Mouse (Mus musculus) liver, embryonic 14.5 days (tissue): ENCODE measurements at regions not wholly inside any gene's neighbourhood (a gene's known extent, or its start where the extent isn't known, plus 50 kb on each side); places are given as distances from the start of the nearest gene placed in this dataset.
A peak's percentile ranks its signal among the peaks of the same experiment; 100 is the strongest.

Experiments used
- ATAC-seq: fragments of 200-750 bp; cut with Nextera tagmentation; 2 replicates; pipeline ENCODE4 v1.8.0; 2017; ENCODE audit warnings: moderate number of reproducible peaks, mild to moderate bottlenecking, moderate library complexity; ENCODE audit not compliant: insufficient read depth
- DNase-seq, 3 experiments: peaks; one replicate each; pipeline ENCODE4 v3.0.0-alpha.2; 2012 to 2013; ENCODE audit warnings: low read depth in 3 of 3, low spot score in 3 of 3
- H3K27ac ChIP-seq: fragments of 300-500 bp; sonication (generic); 2 replicates; pipeline ENCODE4 v1.5.1; 2014; ENCODE audit warnings: moderate library complexity, mild to moderate bottlenecking, control low read depth, inconsistent platforms
- H3K27me3 ChIP-seq: fragments of 300-500 bp; sonication (generic); 2 replicates; pipeline ENCODE4 v1.6.1; 2014; ENCODE audit warnings: mild to moderate bottlenecking, low read length, moderate library complexity; ENCODE audit not compliant: control insufficient read depth, insufficient read depth
- H3K36me3 ChIP-seq: fragments of 300-500 bp; sonication (generic); replicated peaks from 2 replicates; pipeline ENCODE4 v1.6.1; 2014; ENCODE audit warnings: low read depth; ENCODE audit not compliant: control insufficient read depth, insufficient read depth
- H3K4me1 ChIP-seq, 2 experiments: fragments of 200-500 bp in 1 of 2; fragments of 300-500 bp in 1 of 2; sonication (generic) in 1 of 2; replicated peaks; 2 replicates each; pipeline ENCODE4 v1.6.1; 2012 to 2014; ENCODE audit warnings: antibody characterized with exemption in 1 of 2, inconsistent platforms in 1 of 2, low read length in 1 of 2; ENCODE audit not compliant: control insufficient read depth in 2 of 2, insufficient read depth in 2 of 2
- H3K4me2 ChIP-seq: fragments of 300-500 bp; sonication (generic); 2 replicates; pipeline ENCODE4 v1.6.1; 2014; ENCODE audit warnings: low read depth, mild to moderate bottlenecking, control low read depth, moderate library complexity
- H3K4me3 ChIP-seq, 2 experiments: fragments of 200-500 bp in 1 of 2; fragments of 300-500 bp in 1 of 2; sonication (generic) in 1 of 2; 2 replicates each; pipeline ENCODE4 v1.5.1; 2012 to 2014; ENCODE audit warnings: low read depth in 2 of 2, low read length in 2 of 2, mild to moderate bottlenecking in 2 of 2, control low read depth in 1 of 2, inconsistent platforms in 1 of 2, moderate library complexity in 1 of 2; ENCODE audit not compliant: insufficient read depth in 1 of 2
- H3K9ac ChIP-seq: fragments of 300-500 bp; sonication (generic); replicated peaks from 2 replicates; pipeline ENCODE4 v1.6.1; 2014; ENCODE audit warnings: mild to moderate bottlenecking, control low read depth, moderate library complexity
- H3K9me3 ChIP-seq: fragments of 300-500 bp; sonication (generic); 2 replicates; pipeline ENCODE4 v1.6.1; 2016; ENCODE audit warnings: low read length, mixed read lengths; ENCODE audit not compliant: control insufficient read depth
- CTCF ChIP-seq: IDR thresholded peaks from 2 replicates; pipeline ENCODE4 v1.5.1; 2016; ENCODE audit warnings: antibody characterized with exemption, low read depth, control low read depth
- EP300 ChIP-seq: IDR thresholded peaks from 2 replicates; pipeline ENCODE4 v1.6.1; 2016; ENCODE audit warnings: antibody characterized with exemption, low read depth
- WGBS: fragments of 180-500 bp; shearing (Covaris S2); extraction: QIAGEN DNeasy Blood & Tissue Kit; methylation state at CpG from one replicate; pipeline ENCODE4 v1.1.7; 2014; ENCODE audit not compliant: insufficient replicate concordance; 5-methylcytosine and 5-hydroxymethylcytosine counted together

- TF ChIP-seq EP300 = no peak
- TF ChIP-seq CTCF = no peak
- WGBS = 71% methylated on average over 5 of the region's 5 CpGs
These were observed 117.7 kb upstream of the Slc44a1 start for GRCm38 (mm10) chr4:53322484-53322883.

GRCm38 (mm10) chr4:53320735-53321449 is 119.3 kb upstream of the Slc44a1 start:
- no peak overlapping the region for H3K27ac ChIP-seq
- H3K9ac ChIP-seq = no peak overlapping the region
- H3K9me3 ChIP-seq = no peaks in the 10 kb centered on the region
- H3K4me2 ChIP-seq = peak overlapping the region; percentile 29
- WGBS = 43% methylated on average over 6 of the region's 6 CpGs
- no peaks in the 10 kb centered on the region for H3K27me3 ChIP-seq
- TF ChIP-seq EP300 (no peak), CTCF (no peak)
- peak; percentile 84 for ATAC-seq
- peak in 1 of 3 experiments; percentile 10 for DNase-seq
- H3K4me3 ChIP-seq = no peak overlapping the region; a peak in 1 of 4 replicates
- H3K36me3 ChIP-seq = no peaks in the 10 kb centered on the region
- H3K4me1 ChIP-seq = peaks cover 8 to 15% of the 10 kb centered on the region in 2 experiments

More at GRCm38 (mm10) chr4:53322484-53322883, 117.7 kb upstream of the Slc44a1 start:
- H3K4me2 ChIP-seq = no peak overlapping the region
- H3K4me3 ChIP-seq = no peak overlapping the region
- ATAC-seq (no peak), DNase-seq (no peak)
- H3K27me3 ChIP-seq = no peaks in the 10 kb centered on the region
- H3K36me3 ChIP-seq = no peaks in the 10 kb centered on the region
- H3K4me1 ChIP-seq = peaks cover 8 to 13% of the 10 kb centered on the region in 2 experiments
- H3K9me3 ChIP-seq = no peaks in the 10 kb centered on the region
- H3K9ac ChIP-seq = no peak overlapping the region
- no peak overlapping the region for H3K27ac ChIP-seq

DNA sequence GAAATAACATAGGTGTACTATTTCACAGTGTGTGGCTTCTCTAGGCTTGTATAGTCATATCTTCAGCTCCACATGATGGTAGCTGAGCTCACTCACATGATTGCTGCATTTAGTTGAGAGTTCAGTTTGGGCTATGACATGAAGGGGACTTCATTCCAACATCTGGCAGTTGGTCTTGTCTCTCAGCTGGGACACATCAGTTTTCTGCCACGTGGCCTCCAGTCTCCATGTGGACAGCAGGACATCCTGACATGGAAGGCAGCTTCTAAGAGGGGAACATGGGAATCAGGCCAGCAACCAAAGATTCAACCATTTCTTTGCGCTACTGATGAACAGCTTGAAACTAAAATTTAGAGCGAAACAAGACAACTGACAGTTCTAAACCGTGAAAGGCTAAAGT is 121.2 kb upstream of the Slc44a1 start:
- H3K27ac ChIP-seq = no peak overlapping the region
- DNase-seq = no peak
- no peaks in the 10 kb centered on the region for H3K9me3 ChIP-seq
- H3K4me2 ChIP-seq = no peak overlapping the region
- TF ChIP-seq EP300 = no peak
- no peak for TF ChIP-seq CTCF
- WGBS = 73% methylated on average over 4 of the region's 4 CpGs
- peaks cover 8 to 15% of the 10 kb centered on the region in 2 experiments for H3K4me1 ChIP-seq
- ATAC-seq = no peak
- no peaks in the 10 kb centered on the region for H3K36me3 ChIP-seq
- H3K9ac ChIP-seq = no peak overlapping the region
- H3K4me3 ChIP-seq = no peak overlapping the region
- no peaks in the 10 kb centered on the region for H3K27me3 ChIP-seq

- WGBS = 65% methylated on average over 6 of the region's 6 CpGs
- no peak overlapping the region for H3K4me3 ChIP-seq
- H3K9me3 ChIP-seq = no peaks in the 10 kb centered on the region
- no peak overlapping the region for H3K27ac ChIP-seq
- H3K27me3 ChIP-seq = no peaks in the 10 kb centered on the region
- no peak overlapping the region for H3K4me2 ChIP-seq
- no peak for DNase-seq
- TF ChIP-seq EP300 (no peak), CTCF (no peak)
- no peaks in the 10 kb centered on the region for H3K36me3 ChIP-seq
- no peak for ATAC-seq
- peaks cover 8 to 15% of the 10 kb centered on the region in 2 experiments for H3K4me1 ChIP-seq
- H3K9ac ChIP-seq = no peak overlapping the region
These were observed 122.0 kb upstream of the Slc44a1 start for GRCm38 (mm10) chr4:53318181-53318580.

DNA sequence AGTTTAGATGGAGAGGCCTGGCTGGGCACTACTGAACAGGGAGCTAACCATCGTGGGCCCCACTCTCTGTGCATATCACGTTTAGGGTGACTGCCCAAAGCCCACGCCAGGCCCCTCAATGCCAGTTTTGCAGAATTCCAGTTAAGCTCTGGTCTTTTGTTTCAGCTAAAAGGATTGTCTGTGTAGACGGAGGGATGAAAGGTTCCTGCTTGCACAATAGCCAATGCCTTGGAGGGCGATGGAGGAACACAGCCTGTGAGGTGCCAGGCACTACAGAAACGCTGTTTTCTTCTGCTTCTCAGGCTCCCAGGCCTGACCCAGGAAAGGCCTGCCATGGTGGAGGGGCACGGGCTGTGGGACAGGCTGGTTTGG is 122.8 kb upstream of the Slc44a1 start:
- no peaks in the 10 kb centered on the region for H3K27me3 ChIP-seq
- no peak overlapping the region for H3K4me3 ChIP-seq
- no peak overlapping the region for H3K4me2 ChIP-seq
- H3K4me1 ChIP-seq = peaks cover 6 to 15% of the 10 kb centered on the region in 2 experiments
- WGBS = 71% methylated on average over 7 of the region's 7 CpGs
- no peak overlapping the region for H3K9ac ChIP-seq
- no peaks in the 10 kb centered on the region for H3K36me3 ChIP-seq
- DNase-seq (no peak), ATAC-seq (no peak)
- no peak for TF ChIP-seq CTCF
- no peak for TF ChIP-seq EP300
- no peaks in the 10 kb centered on the region for H3K9me3 ChIP-seq
- no peak overlapping the region for H3K27ac ChIP-seq
